Mouse (Mus musculus) ES-Bruce4 (cell line): ENCODE results near the gene Terf2ip. TPM values are rescaled to one million over a fixed set of nuclear protein-coding genes. Genes with fewer than 3 reads are reported as not detected.
A peak's percentile ranks its signal among the peaks of the same experiment; 100 is the strongest.

ENCODE experiments used
- H3K27ac ChIP-seq: 2 replicates; pipeline ENCODE4 v1.5.1; 2012; ENCODE audit warnings: low read length, inconsistent platforms; ENCODE audit not compliant: insufficient read depth
- H3K27me3 ChIP-seq: 2 replicates; pipeline ENCODE4 v1.6.1; 2012; ENCODE audit warnings: mild to moderate bottlenecking, low read length, inconsistent platforms; ENCODE audit not compliant: control insufficient read depth, poor library complexity, insufficient read depth, severe bottlenecking
- H3K36me3 ChIP-seq: 2 replicates; pipeline ENCODE4 v1.6.1; 2012; ENCODE audit warnings: inconsistent platforms, mild to moderate bottlenecking, low read length, moderate library complexity; ENCODE audit not compliant: control insufficient read depth, poor library complexity, insufficient read depth, severe bottlenecking
- H3K4me1 ChIP-seq: one replicate; pipeline ENCODE4 v1.8.1; 2011; ENCODE audit warnings: low read length; ENCODE audit not compliant: control insufficient read depth, insufficient read depth
- H3K4me3 ChIP-seq: 2 replicates; pipeline ENCODE4 v1.5.1; 2011; ENCODE audit warnings: low read depth, mild to moderate bottlenecking, low read length
- H3K9ac ChIP-seq: 2 replicates; pipeline ENCODE4 v1.6.1; 2012; ENCODE audit warnings: low read depth, mild to moderate bottlenecking, inconsistent platforms; ENCODE audit not compliant: poor library complexity, severe bottlenecking
- H3K9me3 ChIP-seq: replicated peaks from 2 replicates; pipeline ENCODE4 v1.6.1; 2012; ENCODE audit warnings: mild to moderate bottlenecking, low read length, inconsistent platforms; ENCODE audit not compliant: control insufficient read depth, poor library complexity, insufficient read depth, severe bottlenecking
- CTCF ChIP-seq: IDR thresholded peaks from one replicate; pipeline ENCODE4 v1.8.1; 2011; ENCODE audit warnings: low read depth, low read length
- EP300 ChIP-seq: IDR thresholded peaks from 2 replicates; pipeline ENCODE4 v1.6.1; 2011; ENCODE audit warnings: low read depth, low read length; ENCODE audit not compliant: insufficient read depth
- POLR2A ChIP-seq: IDR thresholded peaks from one replicate; pipeline ENCODE4 v1.8.1; 2011; ENCODE audit warnings: low read length; ENCODE audit not compliant: insufficient read depth
- polyA plus RNA-seq: library from polyadenylated mRNA; stranded (reverse); fragments of >200 nt; gene quantifications from 2 replicates; pipeline ENCODE4 v1.2.4, GENCODE M21; 2011; ENCODE audit warnings: low read depth; ENCODE audit not compliant: missing spikeins, insufficient read depth, insufficient read length

Terf2ip gene
- polyA plus RNA-seq, 1 experiment, result 10.3 TPM

DNA sequence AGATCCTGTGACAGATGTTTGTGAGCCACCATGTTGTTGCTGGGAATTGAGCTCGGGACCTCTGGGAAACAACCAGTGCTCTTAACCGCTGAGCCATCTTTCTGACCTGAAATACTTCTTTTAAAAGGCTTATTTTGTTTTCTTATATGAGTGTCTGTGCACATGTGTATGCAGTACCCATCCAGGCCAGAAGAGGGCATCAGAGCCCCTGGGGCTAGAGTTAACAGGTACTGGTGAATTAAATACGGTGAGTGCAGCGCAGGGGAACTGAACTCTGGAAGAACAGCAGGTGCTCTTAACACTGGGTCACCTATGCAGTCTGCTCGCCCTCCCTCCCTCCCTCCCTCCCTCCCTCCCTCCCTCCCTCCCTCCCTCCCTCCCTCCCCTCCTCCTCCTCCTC is 34.0 kb downstream of the Terf2ip start:
- no peak overlapping the region for H3K4me3 ChIP-seq
- H3K27me3 ChIP-seq, result no peaks in the 10 kb centered on the region
- H3K36me3 ChIP-seq, result no peaks in the 10 kb centered on the region
- H3K9me3 ChIP-seq, result no peaks in the 10 kb centered on the region
- H3K9ac ChIP-seq, result no peak overlapping the region
- peak; percentile 26 for TF ChIP-seq CTCF
- no peak for TF ChIP-seq POLR2A
- H3K27ac ChIP-seq, result no peak overlapping the region
- no peaks in the 10 kb centered on the region for H3K4me1 ChIP-seq

DNA sequence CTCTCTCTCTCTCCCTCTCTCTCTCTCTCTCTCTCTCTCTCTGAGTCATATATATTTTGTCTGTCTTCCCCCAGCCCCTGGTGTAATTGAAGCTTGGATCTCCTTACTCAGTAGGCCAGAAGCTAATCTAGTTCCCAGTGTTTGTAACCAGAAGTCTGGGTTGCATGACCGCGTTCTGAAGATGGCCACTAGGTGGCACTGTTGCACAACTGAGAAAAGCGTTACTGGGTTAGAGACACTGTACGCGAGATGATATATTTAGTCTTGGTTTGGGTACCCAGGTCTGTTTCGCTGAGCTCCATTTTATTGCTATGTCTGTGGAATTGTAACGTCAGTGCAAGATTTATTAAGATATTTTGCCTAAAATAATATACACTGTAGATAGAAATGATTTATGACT is 34.7 kb downstream of the Terf2ip start:
- Histone ChIP-seq H3K4me3 (no peak overlapping the region), H3K27ac (no peak overlapping the region), H3K27me3 (no peaks in the 10 kb centered on the region), H3K9ac (no peak overlapping the region), H3K36me3 (no peaks in the 10 kb centered on the region), H3K4me1 (no peaks in the 10 kb centered on the region), H3K9me3 (no peaks in the 10 kb centered on the region)
- TF ChIP-seq CTCF (peak; percentile 69), POLR2A (no peak)

DNA sequence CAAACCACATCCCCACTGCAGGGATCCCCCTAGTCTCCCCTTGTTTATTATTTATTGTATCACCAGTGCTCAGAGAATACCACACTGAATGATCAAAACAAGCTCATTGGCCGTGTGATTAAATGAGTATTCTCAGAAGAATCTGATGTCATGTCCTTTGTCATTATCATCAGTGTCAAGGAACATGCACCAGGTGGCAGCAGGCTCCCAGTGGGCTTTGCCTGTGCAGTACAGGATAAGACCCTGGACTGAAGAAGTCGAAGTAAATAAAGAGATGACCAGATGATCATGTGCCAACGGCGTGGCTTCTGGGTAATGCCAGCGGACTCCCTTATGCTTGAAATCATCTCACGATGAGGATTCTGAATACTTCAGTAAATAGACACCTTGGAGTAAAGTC is 37.1 kb downstream of the Terf2ip start:
- Histone ChIP-seq H3K4me3 (no peak overlapping the region), H3K36me3 (no peaks in the 10 kb centered on the region), H3K9ac (no peak overlapping the region), H3K27ac (no peak overlapping the region), H3K27me3 (no peaks in the 10 kb centered on the region), H3K9me3 (no peaks in the 10 kb centered on the region), H3K4me1 (no peaks in the 10 kb centered on the region)
- no peak for TF ChIP-seq POLR2A
- TF ChIP-seq CTCF, result no peak
- no peak for TF ChIP-seq EP300

DNA sequence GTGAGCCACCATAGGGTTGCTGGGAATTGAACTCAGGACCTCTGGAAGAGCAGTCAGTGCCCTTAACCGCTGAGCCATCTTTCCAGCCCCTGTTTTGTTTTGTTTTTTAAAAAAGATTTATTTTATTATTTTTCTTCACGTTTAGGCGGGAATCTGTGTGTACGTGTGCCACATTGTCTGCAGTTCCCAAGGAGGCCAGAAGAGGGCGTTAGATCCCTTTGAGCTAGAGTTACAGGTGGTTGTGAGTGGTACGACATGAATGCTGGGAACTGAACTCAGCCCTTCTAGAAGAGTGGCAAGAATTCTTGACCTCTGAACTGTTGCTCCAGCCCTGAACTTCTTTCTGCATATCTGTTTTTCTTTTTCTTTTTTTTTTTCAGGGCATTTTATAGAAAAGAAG is 38.8 kb downstream of the Terf2ip start:
- Histone ChIP-seq H3K27me3 (no peaks in the 10 kb centered on the region), H3K27ac (no peak overlapping the region), H3K36me3 (no peaks in the 10 kb centered on the region), H3K9ac (no peak overlapping the region), H3K4me1 (no peaks in the 10 kb centered on the region), H3K4me3 (no peak overlapping the region), H3K9me3 (no peaks in the 10 kb centered on the region)
- no peak for TF ChIP-seq EP300
- peak; percentile 22 for TF ChIP-seq CTCF

DNA sequence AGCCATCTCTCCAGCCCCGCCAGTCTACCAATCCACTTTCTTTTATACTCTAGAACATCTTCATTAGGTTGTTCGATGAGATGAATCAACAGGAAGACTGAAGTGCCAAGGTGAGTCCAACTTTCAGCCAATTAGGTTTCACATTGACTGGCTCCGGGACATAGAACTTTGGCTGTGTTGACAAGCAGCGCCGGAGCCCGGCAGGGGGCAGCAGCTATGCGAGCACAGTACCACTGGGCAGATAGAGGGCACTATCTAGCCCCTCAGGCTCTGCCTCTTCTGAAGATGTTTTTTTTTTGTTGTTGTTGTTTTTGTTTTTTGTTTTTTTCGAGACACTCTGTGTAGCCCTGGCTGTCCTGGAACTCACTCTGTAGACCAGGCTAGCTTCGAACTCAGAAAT is 40.3 kb downstream of the Terf2ip start:
- H3K36me3 ChIP-seq, result no peaks in the 10 kb centered on the region
- H3K4me3 ChIP-seq, result no peak overlapping the region
- H3K9me3 ChIP-seq, result no peaks in the 10 kb centered on the region
- no peak overlapping the region for H3K27ac ChIP-seq
- TF ChIP-seq POLR2A (no peak), CTCF (peak; percentile 72)
- H3K4me1 ChIP-seq, result no peaks in the 10 kb centered on the region
- no peaks in the 10 kb centered on the region for H3K27me3 ChIP-seq
- H3K9ac ChIP-seq, result no peak overlapping the region

DNA sequence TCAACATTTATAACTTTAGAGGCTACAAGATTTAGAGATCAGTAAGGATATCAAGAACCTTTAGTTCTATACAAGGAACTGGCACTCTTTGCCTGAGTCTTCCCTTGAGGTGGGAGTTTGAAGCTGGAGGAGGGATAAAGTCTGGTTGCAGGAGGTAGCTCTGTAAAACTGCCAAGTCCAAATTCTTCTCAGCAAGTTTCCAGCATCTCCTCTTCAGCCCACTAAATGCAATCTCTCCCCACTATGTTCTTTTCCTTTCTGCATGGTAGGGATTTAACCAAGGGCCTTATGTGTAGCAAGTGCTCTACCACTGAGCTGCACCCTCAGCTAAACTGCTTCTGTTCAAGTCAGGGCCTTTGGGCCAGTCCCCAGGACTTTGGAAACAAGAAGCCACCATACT is 43.3 kb downstream of the Terf2ip start:
- Histone ChIP-seq H3K9ac (no peak overlapping the region), H3K27me3 (no peaks in the 10 kb centered on the region), H3K36me3 (no peaks in the 10 kb centered on the region), H3K27ac (no peak overlapping the region), H3K9me3 (no peaks in the 10 kb centered on the region), H3K4me3 (no peak overlapping the region), H3K4me1 (no peaks in the 10 kb centered on the region)
- TF ChIP-seq EP300 (no peak), CTCF (no peak), POLR2A (no peak)
